Mouse (Mus musculus): ENCODE results near the gene Yod1.

Yod1 gene

DNA sequence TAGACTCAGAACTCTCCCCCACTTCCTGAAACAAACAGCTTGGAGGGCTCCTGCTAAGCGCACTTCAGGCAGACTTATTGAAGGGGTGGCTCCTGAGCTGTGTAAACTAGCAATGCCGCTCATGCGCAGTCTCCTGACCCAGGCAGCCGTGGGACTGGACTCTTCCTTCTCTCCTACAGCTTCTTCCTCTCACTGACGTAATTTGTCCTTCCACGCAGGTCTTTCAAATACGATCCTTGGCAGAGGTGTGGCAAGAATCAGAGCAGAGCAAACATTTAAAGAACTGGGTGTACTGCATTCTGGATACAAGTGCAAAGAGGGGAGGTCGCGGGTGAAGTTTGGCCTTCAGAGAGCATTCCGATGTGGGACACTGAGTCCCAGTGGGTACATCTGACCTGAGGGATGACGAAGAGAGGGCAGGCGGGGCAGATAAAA lies 46.9 kb downstream of the Yod1 start:
- peak; percentile 39 for DNase-seq (ENCODE audit: extremely low read depth, low read depth, low spot score)

DNA sequence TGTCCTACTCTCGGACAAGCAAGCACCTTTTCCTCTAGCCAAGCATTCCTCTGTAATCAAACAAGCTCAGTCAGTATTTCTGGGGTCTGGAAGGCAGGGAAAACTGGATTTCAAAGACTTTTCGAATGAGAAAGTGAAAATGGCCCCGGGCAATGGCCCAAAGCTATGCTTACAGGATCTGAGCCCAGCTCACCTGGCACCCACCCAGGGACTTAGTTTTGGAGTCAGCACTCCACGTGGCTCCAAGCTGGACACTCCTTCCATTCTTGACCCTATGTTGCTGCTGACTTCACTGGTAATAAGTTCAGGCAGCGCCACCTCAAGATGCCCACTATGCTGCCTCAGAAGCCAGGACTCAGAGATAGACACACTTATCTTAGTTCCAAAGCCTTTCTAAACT lies 49.9 kb downstream of the Yod1 start:
- DNase-seq (ENCODE audit: extremely low read depth, low read depth, low spot score) = no peak

DNA sequence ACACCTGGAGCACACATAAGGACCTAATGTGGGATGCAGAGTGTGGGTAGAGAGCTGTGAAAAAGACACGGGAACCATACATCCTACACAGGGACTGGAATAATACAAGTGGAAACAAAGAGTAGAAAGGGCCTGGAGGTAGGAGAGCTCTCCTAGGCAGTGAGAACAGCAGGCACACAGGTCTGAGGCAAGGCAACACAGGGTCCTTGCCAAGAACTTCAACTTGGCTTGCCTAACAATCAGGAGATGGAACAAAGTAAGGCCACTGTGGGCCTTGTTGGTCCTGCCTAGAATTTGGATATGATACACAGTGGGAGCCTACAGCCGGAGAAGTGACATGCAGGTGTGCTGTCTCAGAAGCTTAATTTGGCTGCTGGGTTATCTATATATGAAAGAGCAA lies 52.8 kb downstream of the Yod1 start:
- DNase-seq (ENCODE audit: extremely low read depth, low read depth, low spot score) = peak; percentile 79

DNA sequence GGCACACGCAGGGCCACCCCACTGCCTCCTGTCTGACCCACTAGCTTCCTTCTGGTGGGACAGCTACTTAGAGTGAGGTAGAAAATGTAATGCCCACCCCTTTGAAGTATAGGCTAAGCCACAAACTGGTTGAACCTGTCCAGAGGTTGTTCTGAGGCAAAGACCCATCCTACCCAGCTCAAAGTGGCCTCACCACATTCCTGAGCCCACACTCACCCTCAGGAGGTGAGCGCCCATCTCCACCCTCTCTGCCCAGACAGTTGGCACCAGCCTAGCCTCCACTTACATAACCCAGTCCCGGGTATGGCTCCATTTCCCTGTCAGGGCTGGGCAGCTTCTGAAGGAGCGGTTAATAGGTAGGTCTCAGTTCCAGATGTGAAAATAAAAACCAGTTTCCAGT lies 53.4 kb downstream of the Yod1 start:
- DNase-seq (ENCODE audit: extremely low read depth, low read depth, low spot score) = peak; percentile 94

DNA sequence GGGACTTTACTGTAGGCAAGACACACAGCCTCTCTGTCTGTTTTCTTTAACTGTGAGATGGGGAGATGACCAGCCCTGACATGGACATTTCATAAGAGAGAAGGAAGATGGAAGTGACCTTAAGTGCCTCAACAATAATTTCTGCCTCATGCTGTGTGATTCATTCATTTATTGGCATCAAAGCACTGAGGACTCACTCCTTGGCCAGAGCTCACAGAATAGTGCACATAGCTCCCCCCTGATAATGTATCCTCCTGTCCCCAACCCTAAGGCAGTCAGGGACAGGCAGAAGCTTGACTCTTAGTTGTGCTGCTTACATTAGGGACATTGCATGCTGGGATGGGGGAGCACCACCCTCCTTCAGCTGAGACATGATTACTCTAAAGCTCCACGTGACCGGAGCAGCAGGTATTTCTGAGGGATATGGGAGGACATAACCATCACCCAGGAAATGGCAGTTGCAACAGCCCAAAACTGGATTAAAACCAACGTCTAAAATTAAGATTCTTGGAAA lies 53.9 kb downstream of the Yod1 start:
- DNase-seq (ENCODE audit: extremely low read depth, low read depth, low spot score) = peak; percentile 55

Measured in fat pad, adult 2 months (tissue).